Mouse (Mus musculus): ENCODE data around the gene Yju2.
"Not testable (repeated sequence)": the region's sequence is repeated elsewhere in the genome, so short reads cannot be mapped to it uniquely, and the experiment has no call there.

Gene Yju2

GRCm38 (mm10) chr17:55958918-55959728 lies at the start of gene Yju2:
Gene Yju2 (plus strand): TSS chr17:55959099.
- DNase-seq, result peak; percentile 92 to 95

GRCm38 (mm10) chr17:55931553-55932502 lies 27.1 kb upstream of the Yju2 start:
- DNase-seq, result peak; percentile 75 to 83

GRCm38 (mm10) chr17:55932635-55933034 lies 26.3 kb upstream of the Yju2 start:
- no peak for DNase-seq

- DNase-seq, result no peak
Measured at GRCm38 (mm10) chr17:55933191-55933590, 25.7 kb upstream of the Yju2 start.

GRCm38 (mm10) chr17:55944387-55944865 lies 14.5 kb upstream of the Yju2 start:
- DNase-seq, result not testable (repeated sequence)

GRCm38 (mm10) chr17:55944866-55945682 lies 13.8 kb upstream of the Yju2 start:
- DNase-seq, result peak; percentile 91 to 95

- DNase-seq, result peak in 1 of 2 experiments; percentile 34
Measured at GRCm38 (mm10) chr17:55945696-55946095, 13.2 kb upstream of the Yju2 start.

GRCm38 (mm10) chr17:55948647-55949046 lies 10.3 kb upstream of the Yju2 start:
- no peak for DNase-seq

- DNase-seq, result no peak
Measured at GRCm38 (mm10) chr17:55949400-55949799, 9.5 kb upstream of the Yju2 start, which contains the start of gene Zfp119b. Gene Zfp119b (minus strand): TSS chr17:55949500.

- DNase-seq, result no peak
Measured at GRCm38 (mm10) chr17:55950601-55951000, 8.3 kb upstream of the Yju2 start.

GRCm38 (mm10) chr17:55952041-55952440 lies 6.9 kb upstream of the Yju2 start:
- DNase-seq, result no peak

- DNase-seq, result no peak
Measured at GRCm38 (mm10) chr17:55952447-55953027, 6.4 kb upstream of the Yju2 start, which contains the start of gene Ebi3. Gene Ebi3 (plus strand): TSS chr17:55952640.

GRCm38 (mm10) chr17:55953751-55954150 lies 5.1 kb upstream of the Yju2 start:
- DNase-seq, result no peak

GRCm38 (mm10) chr17:55954229-55954628 lies 4.7 kb upstream of the Yju2 start:
- DNase-seq, result no peak

- DNase-seq, result peak; percentile 89 to 93
Measured at GRCm38 (mm10) chr17:55956129-55956528, 2.8 kb upstream of the Yju2 start.

GRCm38 (mm10) chr17:55956591-55956990 lies 2.3 kb upstream of the Yju2 start:
- DNase-seq, result no peak

GRCm38 (mm10) chr17:55957168-55957567 lies 1.7 kb upstream of the Yju2 start:
- DNase-seq, result peak; percentile 89

- no peak for DNase-seq
Measured at GRCm38 (mm10) chr17:55957726-55958583, 944 bp upstream of the Yju2 start.

GRCm38 (mm10) chr17:55958584-55958886 lies 364 bp upstream of the Yju2 start:
- DNase-seq, result no peak

- DNase-seq, result no peak
Measured at GRCm38 (mm10) chr17:55959946-55960740, 1.2 kb downstream of the Yju2 start.

Measured in kidney, postnatal 4 days (tissue).